Mouse (Mus musculus): ENCODE data around the gene Tnfsf12.
A peak's percentile ranks its signal among the peaks of the same experiment; 100 is the strongest.

Gene Tnfsf12

GRCm38 (mm10) chr11:69681314-69682208 is 14.1 kb downstream of the Tnfsf12 start, which contains the start of gene Senp3:
Gene Senp3, minus strand, starts transcription at chr11:69682084.
- peak; percentile 99 for DNase-seq (ENCODE audit: low read depth, low spot score)

GRCm38 (mm10) chr11:69680136-69680855 is 15.4 kb downstream of the Tnfsf12 start:
- DNase-seq (ENCODE audit: low read depth, low spot score) = no peak

- DNase-seq (ENCODE audit: low read depth, low spot score) = no peak
Observed at GRCm38 (mm10) chr11:69679144-69679543, 16.5 kb downstream of the Tnfsf12 start.

GRCm38 (mm10) chr11:69672211-69672706 is 23.4 kb downstream of the Tnfsf12 start, which contains the start of gene Eif4a1:
Gene Eif4a1, minus strand, starts transcription at chr11:69672423.
- peak; percentile 100 for DNase-seq (ENCODE audit: low read depth, low spot score)

GRCm38 (mm10) chr11:69671726-69672124 is 23.9 kb downstream of the Tnfsf12 start:
- no peak for DNase-seq (ENCODE audit: low read depth, low spot score)

GRCm38 (mm10) chr11:69670786-69671725 is 24.6 kb downstream of the Tnfsf12 start:
- DNase-seq (ENCODE audit: low read depth, low spot score) = peak; percentile 86

- no peak for DNase-seq (ENCODE audit: low read depth, low spot score)
Observed at GRCm38 (mm10) chr11:69666665-69667005, 29.0 kb downstream of the Tnfsf12 start.

- DNase-seq (ENCODE audit: low read depth, low spot score) = peak; percentile 90
Observed at GRCm38 (mm10) chr11:69665961-69666664, 29.5 kb downstream of the Tnfsf12 start, which contains the start of gene Cd68. Gene Cd68, minus strand, starts transcription at chr11:69666153.

- no peak for DNase-seq (ENCODE audit: low read depth, low spot score)
Observed at GRCm38 (mm10) chr11:69665457-69665960, 30.1 kb downstream of the Tnfsf12 start.

- DNase-seq (ENCODE audit: low read depth, low spot score) = no peak
Observed at GRCm38 (mm10) chr11:69664841-69665240, 30.8 kb downstream of the Tnfsf12 start.

GRCm38 (mm10) chr11:69663795-69664194 is 31.9 kb downstream of the Tnfsf12 start:
- no peak for DNase-seq (ENCODE audit: low read depth, low spot score)

GRCm38 (mm10) chr11:69662967-69663671 is 32.5 kb downstream of the Tnfsf12 start:
- no peak for DNase-seq (ENCODE audit: low read depth, low spot score)

- DNase-seq (ENCODE audit: low read depth, low spot score) = peak; percentile 97
Observed at GRCm38 (mm10) chr11:69662213-69662966, 33.3 kb downstream of the Tnfsf12 start, which contains the start of gene Mpdu1. Gene Mpdu1, minus strand, starts transcription at chr11:69662642.

GRCm38 (mm10) chr11:69661221-69661881 is 34.3 kb downstream of the Tnfsf12 start:
- DNase-seq (ENCODE audit: low read depth, low spot score) = no peak

- DNase-seq (ENCODE audit: low read depth, low spot score) = no peak
Observed at GRCm38 (mm10) chr11:69657462-69657881, 38.2 kb downstream of the Tnfsf12 start.

- DNase-seq (ENCODE audit: low read depth, low spot score) = no peak
Observed at GRCm38 (mm10) chr11:69656617-69657461, 38.8 kb downstream of the Tnfsf12 start.

GRCm38 (mm10) chr11:69656065-69656455 is 39.6 kb downstream of the Tnfsf12 start:
- DNase-seq (ENCODE audit: low read depth, low spot score) = no peak

All from WW6 (cell line).